Mouse (Mus musculus): ENCODE data around the gene Hspbap1.

DNA sequence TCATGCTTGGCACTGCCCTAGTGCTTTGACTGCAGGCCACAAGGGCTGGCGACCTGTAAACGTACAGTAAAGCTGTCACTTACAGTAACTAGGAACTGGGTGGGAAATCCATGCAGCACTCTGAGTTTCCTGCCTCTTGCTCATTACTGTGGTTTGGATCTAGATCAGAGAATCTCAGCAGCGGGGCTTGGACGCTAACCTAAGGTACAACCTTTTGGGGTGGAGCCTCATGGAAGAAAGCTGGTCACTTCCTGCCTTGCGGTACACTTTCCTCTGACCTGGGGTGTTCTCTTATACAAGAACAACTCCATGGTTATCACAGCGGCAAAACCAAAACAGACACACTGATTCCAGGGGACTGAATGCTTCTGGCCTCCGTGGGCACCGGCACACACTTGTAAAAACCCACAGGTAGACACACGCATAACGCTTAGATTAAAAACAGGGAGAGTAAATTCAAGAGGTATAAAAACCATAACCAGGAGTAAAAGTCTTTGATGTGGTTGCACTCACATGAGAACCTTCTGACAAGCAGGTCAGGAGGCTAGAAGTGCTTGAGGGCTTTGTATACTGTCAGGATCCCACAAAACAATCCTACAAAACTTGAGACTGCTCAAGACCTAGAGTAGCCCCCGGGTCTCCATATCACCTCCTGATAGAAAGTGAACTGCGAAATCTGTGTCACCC is 27.8 kb upstream of the Hspbap1 start:
- TF ChIP-seq CTCF (IDR thresholded peaks at IDR 0.05; ENCODE audit: extremely low read depth, insufficient read depth, insufficient read length, insufficient replicate concordance) (no peak), POLR2A (IDR thresholded peaks at IDR 0.05; ENCODE audit: low read depth, low read length) (no peak)

Measured in spleen, adult 2 months (tissue).